Mouse (Mus musculus): ENCODE results near the gene Golga4. TPM values are rescaled to one million over a fixed set of nuclear protein-coding genes. Genes with fewer than 3 reads are reported as not detected.

The Golga4 gene
- total RNA-seq, 2 experiments from 2014 or later, result 243 to 283 TPM

Other genes with a start within 250 kb of the Golga4 start
- gene Eomes, start 28.1 kb upstream of the Golga4 start, total RNA-seq (2021), result not detected
- gene Itga9, start 100.4 kb downstream of the Golga4 start, total RNA-seq (2021), result 1 to 10 TPM; 6.9 to 8.3 TPM

Measured in gastrocnemius, postnatal 25 days (tissue).